Mouse (Mus musculus) urinary bladder, postnatal 10 days (tissue): ENCODE measurements at regions not wholly inside any gene's neighbourhood (a gene's known extent, or its start where the extent isn't known, plus 50 kb on each side); places are given as distances from the start of the nearest gene placed in this dataset.
"Not testable (repeated sequence)": the region's sequence is repeated elsewhere in the genome, so short reads cannot be mapped to it uniquely, and the experiment has no call there.

Experiments
- DNase-seq: peaks from one replicate; pipeline ENCODE4 v3.0.0; 2022; ENCODE audit warnings: low spot score

- DNase-seq = no peak
These were observed 509.8 kb downstream of the Bnc2 start for GRCm38 (mm10) chr4:84165256-84165655.

GRCm38 (mm10) chr4:84172841-84173240 lies 502.2 kb downstream of the Bnc2 start:
- DNase-seq = no peak

- no peak for DNase-seq
These were observed 501.6 kb downstream of the Bnc2 start for GRCm38 (mm10) chr4:84173441-84173840.

GRCm38 (mm10) chr4:84176457-84176856 lies 498.6 kb downstream of the Bnc2 start:
- DNase-seq = not testable (repeated sequence)

- no peak for DNase-seq
These were observed 497.2 kb downstream of the Bnc2 start for GRCm38 (mm10) chr4:84177827-84178226.

GRCm38 (mm10) chr4:84184436-84184835 lies 490.6 kb downstream of the Bnc2 start:
- no peak for DNase-seq

- no peak for DNase-seq
These were observed 490.2 kb downstream of the Bnc2 start for GRCm38 (mm10) chr4:84184844-84185243.

- no peak for DNase-seq
These were observed 485.8 kb downstream of the Bnc2 start for GRCm38 (mm10) chr4:84189315-84189714.

GRCm38 (mm10) chr4:84191303-84191702 lies 483.8 kb downstream of the Bnc2 start:
- no peak for DNase-seq

GRCm38 (mm10) chr4:84192301-84192700 lies 482.8 kb downstream of the Bnc2 start:
- DNase-seq = no peak

GRCm38 (mm10) chr4:84196732-84197131 lies 478.3 kb downstream of the Bnc2 start:
- DNase-seq = no peak

- DNase-seq = no peak
These were observed 476.9 kb downstream of the Bnc2 start for GRCm38 (mm10) chr4:84198176-84198575.

GRCm38 (mm10) chr4:84199181-84199656 lies 475.9 kb downstream of the Bnc2 start:
- DNase-seq = no peak

GRCm38 (mm10) chr4:84201001-84201400 lies 474.1 kb downstream of the Bnc2 start:
- DNase-seq = no peak

GRCm38 (mm10) chr4:84202231-84202630 lies 472.8 kb downstream of the Bnc2 start:
- no peak for DNase-seq

GRCm38 (mm10) chr4:84203680-84204079 lies 471.4 kb downstream of the Bnc2 start:
- DNase-seq = no peak

GRCm38 (mm10) chr4:84204777-84205176 lies 470.3 kb downstream of the Bnc2 start:
- DNase-seq = no peak

- no peak for DNase-seq
These were observed 466.9 kb downstream of the Bnc2 start for GRCm38 (mm10) chr4:84208175-84208574.

GRCm38 (mm10) chr4:84209538-84209937 lies 465.5 kb downstream of the Bnc2 start:
- DNase-seq = no peak

GRCm38 (mm10) chr4:84211311-84211875 lies 463.7 kb downstream of the Bnc2 start:
- no peak for DNase-seq

- no peak for DNase-seq
These were observed 463.1 kb downstream of the Bnc2 start for GRCm38 (mm10) chr4:84212004-84212403.

- no peak for DNase-seq
These were observed 460.6 kb downstream of the Bnc2 start for GRCm38 (mm10) chr4:84214523-84214922.

- DNase-seq = no peak
These were observed 456.1 kb downstream of the Bnc2 start for GRCm38 (mm10) chr4:84218961-84219360.

- DNase-seq = no peak
These were observed 452.9 kb downstream of the Bnc2 start for GRCm38 (mm10) chr4:84222057-84222717.
